Mouse (Mus musculus): Measurements from ENCODE around the gene Gm11032. TPM values are rescaled to one million over a fixed set of nuclear protein-coding genes. Genes with fewer than 3 reads are reported as not detected.

Gm11032 gene
- polyA plus RNA-seq, 1 experiment from 2014 or later: not detected

DNA sequence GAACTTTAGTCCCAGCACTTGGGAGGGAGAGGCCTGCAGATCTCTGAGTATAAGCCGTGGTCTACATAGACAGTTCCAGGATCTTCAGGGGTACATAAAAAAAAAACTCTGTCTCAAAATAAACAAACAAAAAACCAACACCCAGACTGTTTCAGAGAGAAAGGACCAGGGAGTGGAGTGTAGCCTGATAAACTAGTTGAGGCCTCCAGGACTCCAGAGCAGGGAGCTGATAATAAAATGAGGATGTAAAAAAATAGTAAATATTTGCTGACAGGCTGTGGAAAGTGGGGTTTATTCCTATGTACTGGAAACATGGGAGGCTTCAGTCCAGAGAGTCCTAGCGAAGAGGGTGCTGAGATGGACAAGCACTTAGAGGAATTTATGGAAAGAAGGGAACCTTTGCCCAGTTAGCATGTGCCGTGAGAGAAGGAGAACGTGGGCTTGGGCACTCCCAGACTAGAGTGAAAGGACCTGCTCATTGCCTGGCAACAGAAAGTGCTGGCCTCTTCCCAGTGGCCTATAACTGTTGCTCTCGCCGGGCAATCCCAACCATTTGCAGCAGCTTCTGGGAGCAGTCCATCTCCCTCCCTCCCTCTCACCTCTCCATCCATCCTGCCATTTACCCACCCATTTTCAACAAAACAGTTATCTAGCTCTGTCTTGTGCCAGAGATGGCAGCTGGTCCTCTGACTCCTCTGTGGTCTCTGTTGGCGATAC lies 40.6 kb downstream of the Gm11032 start:
- H3K4me2 ChIP-seq (replicated peaks): no peak overlapping the region
- H3K9me3 ChIP-seq: no peaks in the 10 kb centered on the region
- peaks cover 61% of the 10 kb centered on the region for H3K36me3 ChIP-seq
- no peak for ATAC-seq (ENCODE audit: low FRiP score, low read depth)
- no peaks in the 10 kb centered on the region for H3K27me3 ChIP-seq
- 81% methylated on average over 7 of the region's 7 CpGs for WGBS
- no peak overlapping the region for H3K9ac ChIP-seq (replicated peaks)
- no peaks in the 10 kb centered on the region for H3K4me1 ChIP-seq
- no peak overlapping the region for H3K4me3 ChIP-seq
- H3K27ac ChIP-seq (replicated peaks): no peak overlapping the region

DNA sequence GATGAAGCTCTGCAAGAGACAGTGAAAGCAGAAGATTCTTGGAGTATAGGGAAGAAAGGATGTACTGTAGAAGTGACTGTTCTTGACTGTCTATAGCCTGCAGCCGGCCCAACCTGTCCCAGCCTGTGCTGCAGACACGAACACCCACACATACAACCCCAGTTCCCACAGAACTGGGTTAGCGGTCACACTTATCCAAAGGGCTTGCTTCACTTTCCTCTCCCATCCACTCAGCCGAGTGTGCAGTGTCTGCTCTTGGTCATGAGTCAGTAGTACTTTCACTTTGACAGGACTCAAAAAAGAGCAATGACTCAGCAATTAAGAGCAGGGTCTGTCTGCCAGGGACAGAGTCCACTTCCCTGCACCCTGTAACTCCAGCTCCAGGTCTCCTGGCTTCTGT lies 41.5 kb downstream of the Gm11032 start:
- peaks cover 53% of the 10 kb centered on the region for H3K36me3 ChIP-seq
- H3K9ac ChIP-seq (replicated peaks): no peak overlapping the region
- 92% methylated on average over 4 of the region's 4 CpGs for WGBS
- no peak for ATAC-seq (ENCODE audit: low FRiP score, low read depth)
- no peak overlapping the region for H3K4me2 ChIP-seq (replicated peaks)
- no peaks in the 10 kb centered on the region for H3K9me3 ChIP-seq
- no peaks in the 10 kb centered on the region for H3K27me3 ChIP-seq
- no peak overlapping the region for H3K4me3 ChIP-seq
- no peaks in the 10 kb centered on the region for H3K4me1 ChIP-seq
- no peak overlapping the region for H3K27ac ChIP-seq (replicated peaks)

DNA sequence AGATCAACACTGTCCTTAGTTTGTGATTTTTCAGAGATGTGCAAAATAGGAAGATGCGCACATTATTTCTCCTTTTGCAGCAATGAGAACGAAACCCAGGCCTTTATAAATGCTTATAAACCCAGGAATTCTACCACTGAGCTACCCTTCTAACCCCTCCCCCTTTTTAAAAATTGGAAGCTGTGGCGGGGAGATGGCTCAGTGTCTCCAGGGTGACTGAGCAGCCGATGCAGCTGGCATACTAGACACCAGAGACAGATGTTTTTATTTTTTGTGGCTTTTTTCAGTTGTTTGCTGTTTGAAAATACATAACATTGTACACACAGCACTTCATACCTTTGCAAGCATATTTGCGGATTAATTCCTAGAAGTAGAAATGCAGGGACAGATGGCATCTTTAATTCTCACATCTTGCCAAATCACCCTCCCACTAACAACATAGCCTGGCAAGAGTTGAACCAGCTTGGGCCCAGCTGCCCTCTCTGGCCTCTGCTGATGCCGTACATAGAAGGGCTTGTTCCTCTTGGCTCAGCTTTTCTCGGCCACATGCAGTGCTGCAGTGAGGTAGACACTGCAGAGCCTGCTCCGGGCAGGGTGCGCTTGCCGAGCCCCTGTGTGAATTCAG lies 42.1 kb downstream of the Gm11032 start:
- Histone ChIP-seq H3K4me1 (no peaks in the 10 kb centered on the region), H3K9me3 (no peaks in the 10 kb centered on the region), H3K27me3 (no peaks in the 10 kb centered on the region), H3K4me3 (no peak overlapping the region), H3K36me3 (peaks cover 53% of the 10 kb centered on the region), H3K9ac (replicated peaks) (no peak overlapping the region), H3K4me2 (replicated peaks) (no peak overlapping the region), H3K27ac (replicated peaks) (no peak overlapping the region)
- WGBS: 85% methylated on average over 10 of the region's 10 CpGs
- ATAC-seq (ENCODE audit: low FRiP score, low read depth): no peak

DNA sequence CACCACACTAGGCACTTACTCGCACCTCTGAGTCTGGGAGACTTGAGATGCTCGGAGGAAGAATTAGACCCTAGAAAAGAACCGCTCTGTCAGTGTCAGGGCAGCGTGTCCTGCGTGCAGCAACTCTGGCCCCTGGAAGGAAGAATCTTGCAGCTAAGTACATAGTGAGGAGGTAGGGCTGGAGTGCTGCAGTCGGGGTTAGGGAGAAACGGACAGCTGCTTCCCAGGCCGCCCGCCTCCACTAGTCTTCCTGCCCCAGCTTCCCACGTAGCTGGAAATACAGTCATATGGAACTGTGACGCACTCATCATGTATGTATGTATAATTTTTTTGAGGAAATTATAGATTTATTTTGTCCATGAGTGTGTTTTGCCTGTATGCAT lies 42.6 kb downstream of the Gm11032 start:
- no peak overlapping the region for H3K4me2 ChIP-seq (replicated peaks)
- no peaks in the 10 kb centered on the region for H3K9me3 ChIP-seq
- H3K9ac ChIP-seq (replicated peaks): no peak overlapping the region
- no peaks in the 10 kb centered on the region for H3K27me3 ChIP-seq
- no peaks in the 10 kb centered on the region for H3K4me1 ChIP-seq
- 94% methylated on average over 11 of the region's 11 CpGs for WGBS
- ATAC-seq (ENCODE audit: low FRiP score, low read depth): no peak
- H3K27ac ChIP-seq (replicated peaks): no peak overlapping the region
- no peak overlapping the region for H3K4me3 ChIP-seq
- H3K36me3 ChIP-seq: peaks cover 53% of the 10 kb centered on the region

Other genes starting within 250 kb of the Gm11032 start
- not detected in 2 replicates for gene Hormad2, start 179.0 kb upstream of the Gm11032 start, polyA plus RNA-seq (2016; fragmentation: Nextera tagmentation; extraction: Ambion mirVana)
- 49.2 and 49.8 TPM in 2 replicates for gene Mtmr3, start 25.2 kb upstream of the Gm11032 start, polyA plus RNA-seq (2016; fragmentation: Nextera tagmentation; extraction: Ambion mirVana)
- gene Ascc2, start 17.7 kb downstream of the Gm11032 start, polyA plus RNA-seq (2016; fragmentation: Nextera tagmentation; extraction: Ambion mirVana): 30.4 and 31.3 TPM in 2 replicates
- 525 and 530 TPM in 2 replicates for gene Uqcr10, start 84.3 kb downstream of the Gm11032 start, polyA plus RNA-seq (2016; fragmentation: Nextera tagmentation; extraction: Ambion mirVana)
- 69.2 and 81.5 TPM in 2 replicates for gene Zmat5, start 84.6 kb downstream of the Gm11032 start, polyA plus RNA-seq (2016; fragmentation: Nextera tagmentation; extraction: Ambion mirVana)
- 0.59 and 0.67 TPM in 2 replicates for gene Cabp7, start 126.7 kb downstream of the Gm11032 start, polyA plus RNA-seq (2016; fragmentation: Nextera tagmentation; extraction: Ambion mirVana)
- gene Nf2, start 229.5 kb downstream of the Gm11032 start, polyA plus RNA-seq (2016; fragmentation: Nextera tagmentation; extraction: Ambion mirVana): 70.9 and 76.3 TPM in 2 replicates